Mouse (Mus musculus) limb, embryonic 11.5 days (tissue): ENCODE measurements around the gene Krtap31-1. TPM values are rescaled to one million over a fixed set of nuclear protein-coding genes. Genes with fewer than 3 reads are reported as not detected.
"Not testable (repeated sequence)": the region's sequence is repeated elsewhere in the genome, so short reads cannot be mapped to it uniquely, and the experiment has no call there.

Source experiments
- ATAC-seq: fragments of 200-750 bp; cut with Nextera tagmentation; 2 replicates; pipeline ENCODE4 v1.8.0; 2017; ENCODE audit warnings: low read depth; ENCODE audit not compliant: insufficient number of reproducible peaks, low FRiP score, low TSS enrichment
- DNase-seq: peaks from one replicate; pipeline ENCODE4 v3.0.0-alpha.2; 2015; ENCODE audit warnings: low spot score
- H3K27ac ChIP-seq: fragments of 300-500 bp; sonication (generic); replicated peaks from 2 replicates; pipeline ENCODE4 v1.5.1; 2014; ENCODE audit warnings: low read depth, mild to moderate bottlenecking, low read length
- H3K27me3 ChIP-seq: fragments of 300-500 bp; sonication (generic); 2 replicates; pipeline ENCODE4 v1.6.1; 2014; ENCODE audit warnings: mild to moderate bottlenecking, low read length, mixed read lengths; ENCODE audit not compliant: control insufficient read depth, insufficient read depth
- H3K36me3 ChIP-seq: fragments of 300-500 bp; sonication (generic); 2 replicates; pipeline ENCODE4 v1.6.1; 2014; ENCODE audit warnings: mild to moderate bottlenecking, low read length, moderate library complexity, mixed read lengths; ENCODE audit not compliant: control insufficient read depth, insufficient read depth
- H3K4me1 ChIP-seq: fragments of 300-500 bp; sonication (generic); 2 replicates; pipeline ENCODE4 v1.6.1; 2014; ENCODE audit warnings: low read length, mixed read lengths; ENCODE audit not compliant: control insufficient read depth, insufficient read depth
- H3K4me2 ChIP-seq: fragments of 300-500 bp; sonication (generic); 2 replicates; pipeline ENCODE4 v1.6.1; 2014; ENCODE audit warnings: low read depth, mild to moderate bottlenecking, moderate library complexity; ENCODE audit not compliant: severe bottlenecking
- H3K4me3 ChIP-seq: fragments of 300-500 bp; sonication (generic); 2 replicates; pipeline ENCODE4 v1.5.1; 2014; ENCODE audit warnings: low read depth, low read length
- H3K9ac ChIP-seq: fragments of 300-500 bp; sonication (generic); 2 replicates; pipeline ENCODE4 v1.6.1; 2014; ENCODE audit warnings: mild to moderate bottlenecking, low read length
- H3K9me3 ChIP-seq: fragments of 300-500 bp; sonication (generic); 2 replicates; pipeline ENCODE4 v1.6.1; 2016; ENCODE audit warnings: low read length; ENCODE audit not compliant: control insufficient read depth
- WGBS: fragments of 180-500 bp; shearing (Covaris S2); extraction: QIAGEN DNeasy Blood & Tissue Kit; methylation state at CpG from one replicate; pipeline ENCODE4 v1.1.7; 2014; 5-methylcytosine and 5-hydroxymethylcytosine counted together
- polyA plus RNA-seq: library from polyadenylated mRNA; unstranded; fragments of >200 nt; fragmentation: Nextera tagmentation; extraction: Ambion mirVana; gene quantifications from 2 replicates; pipeline ENCODE4 v1.2.1, GENCODE M21; 2014

The Krtap31-1 gene
- not detected in 2 replicates for polyA plus RNA-seq

- no peak within 1 kb of the TSS for H3K27ac ChIP-seq
- DNase-seq (no peak), ATAC-seq (no peak)
- H3K36me3 ChIP-seq, result no peaks in the 10 kb centered on the region
- H3K27me3 ChIP-seq, result no peaks in the 10 kb centered on the region
- 87% methylated on average over 2 of the region's 2 CpGs for WGBS
- H3K4me1 ChIP-seq, result no peaks in the 10 kb centered on the region
- H3K9me3 ChIP-seq, result no peaks in the 10 kb centered on the region
- H3K4me2 ChIP-seq, result no peak within 1 kb of the TSS
- no peak within 1 kb of the TSS for H3K4me3 ChIP-seq
- no peak within 1 kb of the TSS for H3K9ac ChIP-seq
Observed at GRCm38 (mm10) chr11:99907620-99908019, at the start of gene Krtap31-1. Gene Krtap31-1, plus strand, starts transcription at chr11:99907920.

GRCm38 (mm10) chr11:99858761-99859160 is 49.0 kb upstream of the Krtap31-1 start:
- 87% methylated on average over 2 of the region's 2 CpGs for WGBS

GRCm38 (mm10) chr11:99864176-99864575 is 43.5 kb upstream of the Krtap31-1 start, which contains the start of gene Gm11559:
Gene Gm11559, plus strand, starts transcription at chr11:99864476.
- H3K36me3 ChIP-seq, H3K9me3 ChIP-seq, H3K27ac ChIP-seq, H3K4me1 ChIP-seq, DNase-seq, H3K9ac ChIP-seq, H3K27me3 ChIP-seq, H3K4me2 ChIP-seq, ATAC-seq, H3K4me3 ChIP-seq: not testable (repeated sequence)
- WGBS, result 71% methylated on average over 1 of the region's 1 CpGs

More at GRCm38 (mm10) chr11:99858761-99859160, 49.0 kb upstream of the Krtap31-1 start:
- ATAC-seq (no peak), DNase-seq (no peak)
- Histone ChIP-seq H3K4me3 (no peak overlapping the region), H3K4me2 (no peak overlapping the region), H3K27ac (no peak overlapping the region), H3K36me3 (no peaks in the 10 kb centered on the region), H3K9ac (no peak overlapping the region), H3K9me3 (no peaks in the 10 kb centered on the region), H3K27me3 (no peaks in the 10 kb centered on the region), H3K4me1 (no peaks in the 10 kb centered on the region)

- WGBS, result 79% methylated on average over 1 of the region's 1 CpGs
- ATAC-seq, H3K27ac ChIP-seq: not testable (repeated sequence)
Observed at GRCm38 (mm10) chr11:99873089-99873488, 34.6 kb upstream of the Krtap31-1 start, which contains the start of gene Krtap9-1. Gene Krtap9-1, plus strand, starts transcription at chr11:99873389.

GRCm38 (mm10) chr11:99878887-99879286 is 28.8 kb upstream of the Krtap31-1 start, which contains the start of gene Gm11567:
Gene Gm11567, plus strand, starts transcription at chr11:99879187.
- not testable (repeated sequence) for H3K4me2 ChIP-seq, H3K9ac ChIP-seq, ATAC-seq, H3K4me1 ChIP-seq, DNase-seq, H3K36me3 ChIP-seq, H3K9me3 ChIP-seq, H3K27me3 ChIP-seq, H3K4me3 ChIP-seq, H3K27ac ChIP-seq
- 48% methylated on average over 1 of the region's 1 CpGs for WGBS

More at GRCm38 (mm10) chr11:99873089-99873488, 34.6 kb upstream of the Krtap31-1 start, which contains the start of gene Krtap9-1:
- not testable (repeated sequence) for H3K9ac ChIP-seq, H3K4me2 ChIP-seq, H3K4me3 ChIP-seq, H3K36me3 ChIP-seq, H3K9me3 ChIP-seq, H3K4me1 ChIP-seq, H3K27me3 ChIP-seq, DNase-seq

- Histone ChIP-seq H3K9me3 (no peaks in the 10 kb centered on the region), H3K36me3 (no peaks in the 10 kb centered on the region), H3K4me2 (no peak within 1 kb of the TSS), H3K4me1 (no peaks in the 10 kb centered on the region), H3K27me3 (no peaks in the 10 kb centered on the region), H3K4me3 (no peak within 1 kb of the TSS), H3K9ac (no peak within 1 kb of the TSS), H3K27ac (no peak within 1 kb of the TSS)
- WGBS, result 92% methylated on average over 3 of the region's 3 CpGs
- ATAC-seq (no peak), DNase-seq (no peak)
Observed at GRCm38 (mm10) chr11:99914451-99914850, 6.7 kb downstream of the Krtap31-1 start, which contains the start of gene Gm11565. Gene Gm11565, plus strand, starts transcription at chr11:99914751.

GRCm38 (mm10) chr11:99935991-99936390 is 28.3 kb downstream of the Krtap31-1 start, which contains the start of gene Krtap31-2:
Gene Krtap31-2, plus strand, starts transcription at chr11:99936291.
- DNase-seq, result no peak
- Histone ChIP-seq H3K36me3 (no peaks in the 10 kb centered on the region), H3K27me3 (no peaks in the 10 kb centered on the region), H3K4me1 (no peaks in the 10 kb centered on the region), H3K4me3 (no peak within 1 kb of the TSS), H3K4me2 (no peak within 1 kb of the TSS), H3K27ac (no peak within 1 kb of the TSS), H3K9me3 (no peaks in the 10 kb centered on the region), H3K9ac (no peak within 1 kb of the TSS)
- no peak for ATAC-seq
- WGBS, result 90% methylated on average over 1 of the region's 1 CpGs

GRCm38 (mm10) chr11:99937751-99938264 is 30.1 kb downstream of the Krtap31-1 start:
- H3K4me2 ChIP-seq, result no peak overlapping the region
- H3K27me3 ChIP-seq, result no peaks in the 10 kb centered on the region
- ATAC-seq (no peak), DNase-seq (no peak)
- 85% methylated on average over 9 of the region's 9 CpGs for WGBS
- H3K27ac ChIP-seq, result no peak overlapping the region
- H3K36me3 ChIP-seq, result no peaks in the 10 kb centered on the region
- H3K9ac ChIP-seq, result no peak overlapping the region
- H3K4me1 ChIP-seq, result no peaks in the 10 kb centered on the region
- H3K9me3 ChIP-seq, result no peaks in the 10 kb centered on the region
- H3K4me3 ChIP-seq, result no peak overlapping the region
